Mouse (Mus musculus) heart, embryonic 13.5 days (tissue): Measurements from ENCODE around the gene Fam169a. TPM values are rescaled to one million over a fixed set of nuclear protein-coding genes. Genes with fewer than 3 reads are reported as not detected.

ENCODE experiments used
- ATAC-seq: fragments of 200-750 bp; cut with Nextera tagmentation; 2 replicates; pipeline ENCODE4 v1.8.0; 2017; ENCODE audit warnings: moderate TSS enrichment; ENCODE audit not compliant: insufficient number of reproducible peaks, low FRiP score, low TSS enrichment; ENCODE audit errors: extremely low read depth
- H3K27ac ChIP-seq: fragments of 300-500 bp; sonication (generic); replicated peaks from 2 replicates; pipeline ENCODE4 v1.5.1; 2015; ENCODE audit warnings: moderate library complexity, mild to moderate bottlenecking, inconsistent platforms
- H3K27me3 ChIP-seq: fragments of 300-500 bp; sonication (generic); replicated peaks from 2 replicates; pipeline ENCODE4 v1.6.1; 2015; ENCODE audit warnings: mild to moderate bottlenecking, inconsistent platforms
- H3K36me3 ChIP-seq: fragments of 300-500 bp; sonication (generic); 2 replicates; pipeline ENCODE4 v1.6.1; 2015; ENCODE audit warnings: mild to moderate bottlenecking, inconsistent platforms
- H3K4me1 ChIP-seq: fragments of 300-500 bp; sonication (generic); 2 replicates; pipeline ENCODE4 v1.6.1; 2015; ENCODE audit warnings: inconsistent platforms
- H3K4me2 ChIP-seq: fragments of 300-500 bp; sonication (generic); 2 replicates; pipeline ENCODE4 v1.6.1; 2015; ENCODE audit warnings: inconsistent platforms, mild to moderate bottlenecking, moderate library complexity
- H3K4me3 ChIP-seq: fragments of 300-500 bp; sonication (generic); 2 replicates; pipeline ENCODE4 v1.5.1; 2015; ENCODE audit warnings: moderate library complexity, mild to moderate bottlenecking, inconsistent platforms
- H3K9ac ChIP-seq: fragments of 300-500 bp; sonication (generic); 2 replicates; pipeline ENCODE4 v1.6.1; 2015; ENCODE audit warnings: inconsistent platforms, mild to moderate bottlenecking, moderate library complexity
- H3K9me3 ChIP-seq: fragments of 300-500 bp; sonication (generic); 2 replicates; pipeline ENCODE4 v1.6.1; 2016; ENCODE audit warnings: inconsistent platforms
- WGBS: fragments of 180-500 bp; shearing (Covaris S2); methylation state at CpG from one replicate; pipeline ENCODE4 v1.1.7; 2015; ENCODE audit warnings: mixed read lengths; 5-methylcytosine and 5-hydroxymethylcytosine counted together
- polyA plus RNA-seq: library from polyadenylated mRNA; unstranded; fragments of >200 nt; fragmentation: Nextera tagmentation; extraction: Ambion mirVana; gene quantifications from 2 replicates; pipeline ENCODE4 v1.2.1, GENCODE M21; 2015

Fam169a gene
- polyA plus RNA-seq, result 5.1 and 6.9 TPM in 2 replicates

DNA sequence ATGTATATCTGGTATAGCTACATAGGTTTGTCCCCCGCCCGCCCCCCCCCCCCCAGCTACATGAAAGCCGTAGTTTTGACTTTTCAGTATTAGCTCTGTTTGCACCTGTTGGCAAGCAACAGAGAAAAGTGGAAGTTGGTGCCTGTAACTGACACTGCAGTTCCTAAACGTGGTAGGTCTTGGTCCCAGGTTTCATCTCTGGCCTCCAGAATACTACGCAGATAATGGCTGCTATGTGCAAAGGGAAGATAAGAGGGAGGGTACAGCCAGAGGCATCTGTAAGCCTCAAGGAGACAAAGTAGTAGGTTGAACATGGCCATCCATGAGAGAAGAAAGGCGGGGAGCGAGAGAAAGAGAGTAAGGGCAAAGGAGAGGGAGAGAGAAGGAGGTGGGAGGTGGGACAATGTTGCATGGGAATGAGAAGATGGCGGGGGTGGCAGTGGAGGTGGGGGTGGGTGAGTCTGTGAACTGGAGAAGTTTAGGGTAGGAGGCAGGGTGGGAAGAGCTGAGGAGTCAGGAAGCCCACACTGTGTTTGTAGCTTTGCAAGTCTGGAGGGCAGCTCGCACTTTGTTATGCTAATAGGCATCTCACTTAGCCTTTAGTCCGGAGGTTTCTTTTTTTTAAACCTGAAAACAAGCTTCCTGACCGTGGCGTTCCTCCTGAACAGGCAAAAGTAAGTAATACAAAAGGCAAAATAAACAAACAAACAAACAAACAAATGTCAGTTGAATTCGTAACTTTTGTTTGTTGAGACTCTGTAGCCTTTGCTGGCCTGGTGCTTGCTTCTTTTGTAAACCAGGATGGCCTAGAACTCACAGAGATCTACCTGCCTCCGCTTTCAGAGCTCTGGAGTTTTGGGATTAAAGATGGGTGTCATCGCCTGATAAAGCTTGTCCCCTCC lies at the start of gene Fam169a:
TSS of gene Fam169a (plus strand) at position 638 of the 902 bp plus-strand sequence.
- Histone ChIP-seq H3K9me3 (no peaks in the 10 kb centered on the region), H3K27me3 (peaks cover 15% of the 10 kb centered on the region), H3K36me3 (no peaks in the 10 kb centered on the region), H3K4me3 (peak within 1 kb of the TSS; percentile 10; the same call in 1 of the 2 replicates), H3K9ac (no peak within 1 kb of the TSS), H3K27ac (no peak within 1 kb of the TSS), H3K4me1 (peaks cover 16% of the 10 kb centered on the region), H3K4me2 (peak within 1 kb of the TSS; percentile 39)
- 53% methylated on average over 15 of the region's 15 CpGs for WGBS
- no peak for ATAC-seq

DNA sequence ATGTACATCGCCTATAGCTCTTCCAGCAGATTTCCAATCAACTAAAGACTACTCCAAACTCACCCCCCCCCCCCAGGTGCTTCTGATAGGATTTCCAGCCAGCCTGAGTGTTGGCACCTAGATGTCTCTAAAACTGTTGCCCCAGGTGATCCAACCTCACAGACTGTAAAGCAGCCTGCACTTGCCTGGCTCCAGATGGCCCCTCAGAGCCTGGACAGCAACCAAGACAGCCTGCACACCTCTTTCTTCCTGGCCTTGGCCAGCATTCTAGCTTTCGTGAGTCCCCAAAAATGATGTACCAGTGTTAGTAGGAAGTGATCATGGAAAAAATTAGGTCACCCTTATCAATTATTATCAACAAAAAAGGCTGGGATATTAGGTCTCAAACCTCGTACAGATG lies 49.4 kb upstream of the Fam169a start:
- Histone ChIP-seq H3K27me3 (no peaks in the 10 kb centered on the region), H3K4me1 (peaks cover 20% of the 10 kb centered on the region), H3K36me3 (no peaks in the 10 kb centered on the region), H3K4me3 (no peak overlapping the region), H3K4me2 (no peak overlapping the region), H3K9ac (no peak overlapping the region), H3K9me3 (peaks cover 4% of the 10 kb centered on the region; the same call in 1 of the 2 replicates), H3K27ac (no peak overlapping the region)
- ATAC-seq, result no peak
- 72% methylated on average over 3 of the region's 3 CpGs for WGBS

DNA sequence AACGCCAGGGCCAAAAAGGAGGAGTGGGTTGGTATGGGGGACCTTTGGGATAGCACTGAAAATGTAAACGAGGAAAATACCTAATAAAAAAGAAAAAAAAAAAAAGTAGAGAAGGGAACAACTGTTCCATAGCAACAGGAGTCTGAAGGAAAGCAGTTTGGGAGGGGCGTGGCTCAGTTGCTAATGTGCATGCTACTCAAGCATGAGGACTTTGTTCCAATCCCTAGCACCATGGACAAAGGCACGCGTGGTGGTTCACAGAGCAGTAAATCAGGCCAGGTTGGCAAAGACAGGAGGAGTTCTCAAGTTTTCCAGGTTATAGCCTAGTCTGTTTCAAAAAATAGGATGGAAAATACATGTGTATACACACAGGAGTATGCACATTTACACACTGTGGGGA lies 47.0 kb upstream of the Fam169a start:
- H3K27me3 ChIP-seq, result no peaks in the 10 kb centered on the region
- 80% methylated on average over 5 of the region's 5 CpGs for WGBS
- peaks cover 23% of the 10 kb centered on the region for H3K4me1 ChIP-seq
- no peak overlapping the region for H3K27ac ChIP-seq
- H3K36me3 ChIP-seq, result no peaks in the 10 kb centered on the region
- peaks cover 4% of the 10 kb centered on the region; the same call in 1 of the 2 replicates for H3K9me3 ChIP-seq
- no peak overlapping the region for H3K4me3 ChIP-seq
- H3K4me2 ChIP-seq, result no peak overlapping the region
- no peak overlapping the region for H3K9ac ChIP-seq
- ATAC-seq, result no peak

DNA sequence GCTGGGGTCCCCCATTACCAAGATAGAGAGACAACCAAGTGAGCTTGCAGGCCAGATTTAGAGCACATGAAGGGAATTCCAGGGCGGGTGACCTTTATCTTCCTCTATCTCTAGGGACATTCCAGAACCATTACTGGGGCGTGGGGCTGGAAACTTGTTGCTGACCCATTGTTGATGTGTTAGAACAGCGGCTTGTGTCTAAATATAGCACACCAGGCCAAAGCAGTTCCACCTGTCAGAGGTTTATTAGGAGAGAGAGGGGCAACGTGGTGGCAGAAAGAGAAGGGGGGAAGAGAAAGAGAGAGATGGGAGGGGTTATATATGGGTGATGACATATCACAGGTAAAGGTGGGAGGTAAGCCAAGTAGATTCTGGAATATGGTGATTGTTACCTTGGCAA lies 45.2 kb upstream of the Fam169a start:
- Histone ChIP-seq H3K27ac (peak overlapping the region; percentile 8; the same call in 1 of the 2 replicates), H3K4me2 (no peak overlapping the region), H3K27me3 (no peaks in the 10 kb centered on the region), H3K9me3 (no peaks in the 10 kb centered on the region; the same call in 1 of the 2 replicates), H3K4me1 (peaks cover 23% of the 10 kb centered on the region), H3K4me3 (no peak overlapping the region), H3K9ac (no peak overlapping the region), H3K36me3 (no peaks in the 10 kb centered on the region)
- no peak for ATAC-seq
- 9% methylated on average over 4 of the region's 4 CpGs for WGBS

DNA sequence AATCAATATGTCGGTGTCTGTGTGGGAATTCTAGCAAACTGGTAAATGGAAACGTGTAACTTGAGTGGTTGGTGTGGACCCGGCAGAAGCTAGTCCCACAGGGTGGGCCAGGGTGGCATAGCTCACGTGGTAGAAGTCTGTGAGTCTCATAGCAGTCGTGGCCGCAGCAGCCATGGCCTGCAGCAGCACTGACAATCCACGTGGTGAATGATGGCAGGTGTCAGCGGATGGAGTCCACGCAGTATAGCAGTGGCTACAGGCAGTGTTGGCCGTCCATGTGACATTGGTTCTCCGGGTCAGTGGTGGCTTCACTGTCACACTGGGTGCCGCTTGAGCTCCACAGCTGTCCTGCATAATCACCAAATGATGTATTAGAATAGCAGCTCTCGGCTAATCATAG lies 37.0 kb upstream of the Fam169a start:
- H3K27ac ChIP-seq, result no peak overlapping the region
- ATAC-seq, result no peak

DNA sequence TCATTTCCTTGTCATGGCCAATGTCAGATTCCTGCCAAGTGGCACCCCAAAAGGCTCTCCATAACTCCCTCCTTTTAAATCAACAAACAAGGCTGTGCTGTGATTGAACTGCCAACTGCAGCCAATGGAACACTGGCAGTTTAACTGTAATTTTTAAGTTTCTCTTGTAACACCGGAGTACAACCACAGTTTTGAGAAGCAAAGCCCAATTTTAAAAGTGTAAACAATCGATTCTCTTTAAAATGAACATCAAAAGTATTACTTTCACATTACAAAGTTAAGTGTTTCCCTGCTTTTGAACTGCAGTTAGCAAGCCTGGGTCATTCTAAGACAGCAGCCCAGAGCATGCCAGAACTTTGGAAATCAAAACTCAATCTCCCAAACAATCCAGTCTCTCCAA lies 32.8 kb upstream of the Fam169a start, which contains the start of gene 1700029F12Rik:
TSS of gene 1700029F12Rik (minus strand) at position 101 of the 400 bp plus-strand sequence.
- Histone ChIP-seq H3K4me1 (peaks cover 6% of the 10 kb centered on the region), H3K27me3 (no peaks in the 10 kb centered on the region), H3K9me3 (0 out of 2 replicates have a peak, but pooled peaks cover 6% of the 10 kb centered on the region), H3K4me3 (no peak within 1 kb of the TSS), H3K4me2 (no peak within 1 kb of the TSS), H3K36me3 (no peaks in the 10 kb centered on the region), H3K27ac (peak within 1 kb of the TSS; percentile 37; the same call in 1 of the 2 replicates), H3K9ac (no peak within 1 kb of the TSS)
- 71% methylated on average over 2 of the region's 2 CpGs for WGBS
- no peak for ATAC-seq

More for the DNA sequence above, 37.0 kb upstream of the Fam169a start:
- no peak overlapping the region for H3K4me2 ChIP-seq
- H3K9ac ChIP-seq, result no peak overlapping the region
- H3K4me3 ChIP-seq, result no peak overlapping the region
- no peaks in the 10 kb centered on the region for H3K36me3 ChIP-seq
- peaks cover 6% of the 10 kb centered on the region for H3K4me1 ChIP-seq
- H3K27me3 ChIP-seq, result no peaks in the 10 kb centered on the region
- WGBS, result 76% methylated on average over 13 of the region's 13 CpGs
- H3K9me3 ChIP-seq, result 0 out of 2 replicates have a peak, but pooled peaks cover 6% of the 10 kb centered on the region

DNA sequence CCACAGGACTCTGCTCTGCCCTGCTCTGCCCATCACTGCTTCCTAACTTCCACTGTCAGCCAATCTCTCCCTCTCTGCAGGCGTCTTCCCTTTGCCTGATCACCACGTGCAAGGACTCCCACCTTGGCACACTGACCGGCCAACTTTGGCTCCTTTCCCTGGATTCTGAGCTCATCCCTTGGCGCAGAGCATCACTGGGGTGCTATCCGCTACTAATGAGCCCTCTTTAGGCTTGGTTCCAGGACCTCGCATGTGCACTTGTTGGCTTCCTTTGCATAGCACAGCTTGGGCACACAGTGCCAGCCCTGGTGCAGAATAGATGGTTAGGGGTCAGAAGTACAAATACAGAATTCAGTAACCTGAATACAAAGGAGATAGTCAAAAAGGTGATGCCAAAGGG lies 15.9 kb upstream of the Fam169a start:
- H3K4me2 ChIP-seq, result no peak overlapping the region
- no peak overlapping the region for H3K9ac ChIP-seq
- H3K36me3 ChIP-seq, result no peaks in the 10 kb centered on the region
- ATAC-seq, result no peak
- H3K9me3 ChIP-seq, result no peaks in the 10 kb centered on the region
- H3K4me3 ChIP-seq, result no peak overlapping the region
- no peak overlapping the region for H3K27ac ChIP-seq
- 73% methylated on average over 6 of the region's 6 CpGs for WGBS
- H3K27me3 ChIP-seq, result no peaks in the 10 kb centered on the region
- peaks cover 6% of the 10 kb centered on the region; the same call in 1 of the 2 replicates for H3K4me1 ChIP-seq

DNA sequence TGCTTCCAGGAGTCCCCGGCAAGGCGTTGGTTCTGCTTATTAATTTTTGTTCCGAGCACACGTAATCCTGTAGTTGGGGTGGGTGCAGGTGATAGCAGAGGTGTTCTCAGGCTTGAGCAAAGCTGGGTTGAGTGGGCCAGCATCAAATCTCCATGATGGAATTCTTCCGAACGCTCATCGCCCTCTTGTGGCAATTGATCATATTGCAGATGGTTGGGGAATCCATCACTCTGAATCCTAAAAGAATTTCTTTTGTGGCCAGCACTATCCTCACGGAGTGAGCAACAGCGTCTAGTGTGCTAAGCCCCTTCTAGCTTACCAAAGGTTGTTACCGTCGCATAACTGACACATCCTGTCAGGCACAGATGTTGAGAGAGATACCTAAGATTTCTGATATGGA lies 14.4 kb upstream of the Fam169a start:
- H3K27ac ChIP-seq, result no peak overlapping the region
- no peaks in the 10 kb centered on the region for H3K9me3 ChIP-seq
- no peaks in the 10 kb centered on the region for H3K27me3 ChIP-seq
- H3K36me3 ChIP-seq, result no peaks in the 10 kb centered on the region
- no peak overlapping the region for H3K9ac ChIP-seq
- no peak for ATAC-seq
- H3K4me1 ChIP-seq, result peaks cover 6% of the 10 kb centered on the region; the same call in 1 of the 2 replicates
- WGBS, result 11% methylated on average over 11 of the region's 11 CpGs
- H3K4me2 ChIP-seq, result no peak overlapping the region
- no peak overlapping the region for H3K4me3 ChIP-seq

DNA sequence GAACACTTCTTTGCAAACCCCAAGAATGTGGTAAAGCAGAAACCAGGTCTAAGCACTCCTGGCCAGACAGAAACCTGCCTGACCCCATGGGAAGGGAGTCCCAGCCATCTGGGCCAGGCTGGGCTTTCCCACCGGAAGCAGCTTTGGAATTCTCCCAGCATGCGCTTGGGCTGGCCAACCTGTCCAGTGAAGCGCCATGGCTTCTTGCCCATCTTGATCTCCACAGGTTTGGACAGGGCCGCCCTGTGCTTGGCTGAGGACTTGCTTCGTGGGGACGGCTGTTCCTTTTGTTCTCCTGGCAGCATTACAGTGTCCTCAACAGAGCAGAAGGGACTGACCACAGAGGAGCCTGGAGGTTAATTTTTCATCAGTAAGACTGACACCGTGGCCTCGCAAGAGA lies 13.2 kb upstream of the Fam169a start:
- no peaks in the 10 kb centered on the region for H3K36me3 ChIP-seq
- no peak overlapping the region for H3K4me2 ChIP-seq
- WGBS, result 52% methylated on average over 8 of the region's 8 CpGs
- ATAC-seq, result no peak
- no peaks in the 10 kb centered on the region for H3K27me3 ChIP-seq
- peaks cover 6% of the 10 kb centered on the region; the same call in 1 of the 2 replicates for H3K4me1 ChIP-seq
- no peak overlapping the region for H3K9ac ChIP-seq
- H3K27ac ChIP-seq, result no peak overlapping the region
- no peak overlapping the region for H3K4me3 ChIP-seq
- H3K9me3 ChIP-seq, result no peaks in the 10 kb centered on the region

DNA sequence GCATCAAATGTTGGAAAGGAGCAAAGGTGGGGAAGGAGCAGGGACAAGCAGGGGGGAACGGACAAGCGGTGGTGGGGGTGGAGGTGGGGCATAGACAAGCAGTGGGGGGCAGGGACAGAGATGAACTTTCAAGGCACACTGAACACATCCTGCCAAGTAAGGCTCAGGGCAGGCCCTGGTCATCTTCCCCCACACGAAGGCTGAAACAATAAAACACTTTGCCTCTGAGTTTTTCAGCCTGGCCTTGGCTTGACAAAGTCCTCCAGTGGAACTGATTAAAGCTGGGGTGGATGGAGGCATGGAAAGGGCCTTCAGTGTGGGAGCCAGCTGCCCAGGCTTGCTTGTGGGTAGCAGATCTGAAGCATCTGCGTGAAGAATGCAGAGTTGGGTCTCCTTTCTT lies 9.3 kb upstream of the Fam169a start:
- no peak for ATAC-seq
- 50% methylated on average over 4 of the region's 4 CpGs for whole genome bisulfite sequencing
- peaks cover 8% of the 10 kb centered on the region; the same call in 1 of the 2 replicates for H3K4me1 ChIP-seq
- no peak overlapping the region for H3K4me2 ChIP-seq
- H3K9ac ChIP-seq, result no peak overlapping the region
- no peaks in the 10 kb centered on the region for H3K36me3 ChIP-seq
- H3K27me3 ChIP-seq, result no peaks in the 10 kb centered on the region
- H3K9me3 ChIP-seq, result no peaks in the 10 kb centered on the region
- no peak overlapping the region for H3K4me3 ChIP-seq
- H3K27ac ChIP-seq, result no peak overlapping the region

DNA sequence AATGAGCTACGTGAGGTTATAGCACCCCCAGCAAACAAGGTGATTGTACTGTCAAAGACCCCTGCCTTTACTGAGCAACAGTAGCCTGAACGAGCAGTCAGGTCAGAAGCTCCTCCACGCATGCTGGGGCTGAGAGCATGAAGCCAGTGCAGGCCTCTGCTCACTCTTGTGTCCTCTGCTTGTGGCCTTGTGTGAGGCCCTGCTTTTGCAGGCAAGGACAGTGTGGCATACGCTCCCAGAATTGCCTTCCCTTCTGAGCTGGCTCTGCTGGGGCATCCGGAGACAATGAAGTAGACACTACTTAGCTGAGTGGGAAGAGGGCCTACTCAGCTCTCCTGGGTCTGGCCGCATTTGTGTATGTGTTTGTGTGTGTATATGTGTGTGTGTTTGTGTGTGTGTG lies 7.3 kb upstream of the Fam169a start:
- no peak overlapping the region for H3K9ac ChIP-seq
- no peak overlapping the region for H3K27ac ChIP-seq
- no peak overlapping the region for H3K4me2 ChIP-seq
- peaks cover 11% of the 10 kb centered on the region for H3K4me1 ChIP-seq
- H3K36me3 ChIP-seq, result no peaks in the 10 kb centered on the region
- WGBS, result 89% methylated on average over 6 of the region's 6 CpGs
- no peak overlapping the region for H3K4me3 ChIP-seq
- no peaks in the 10 kb centered on the region for H3K9me3 ChIP-seq
- ATAC-seq, result no peak
- no peaks in the 10 kb centered on the region for H3K27me3 ChIP-seq
